Mouse (Mus musculus) mesoderm, embryonic 11.5 days (tissue): ENCODE data around the gene Nphs1.
"Not testable (repeated sequence)": the region's sequence is repeated elsewhere in the genome, so short reads cannot be mapped to it uniquely, and the experiment has no call there.

Experiments
- DNase-seq: peaks from one replicate; pipeline ENCODE4 v3.0.0-alpha.2; 2012; ENCODE audit warnings: low read depth, low spot score

Nphs1 gene

GRCm38 (mm10) chr7:30490957-30491307 lies 32.8 kb downstream of the Nphs1 start:
- DNase-seq: no peak

GRCm38 (mm10) chr7:30492765-30493164 lies 34.6 kb downstream of the Nphs1 start:
- peak; percentile 80 for DNase-seq

GRCm38 (mm10) chr7:30493401-30493931 lies 35.4 kb downstream of the Nphs1 start, which contains the start of gene Prodh2:
Gene Prodh2 (plus strand): TSS chr7:30493622.
- DNase-seq: no peak

- DNase-seq: not testable (repeated sequence)
Measured at GRCm38 (mm10) chr7:30495506-30496042, 37.5 kb downstream of the Nphs1 start.

- not testable (repeated sequence) for DNase-seq
Measured at GRCm38 (mm10) chr7:30501159-30501558, 43.0 kb downstream of the Nphs1 start.

- DNase-seq: no peak
Measured at GRCm38 (mm10) chr7:30508061-30508460, 49.9 kb downstream of the Nphs1 start.

GRCm38 (mm10) chr7:30515003-30515760 lies 57.1 kb downstream of the Nphs1 start:
- DNase-seq: no peak

- no peak for DNase-seq
Measured at GRCm38 (mm10) chr7:30518325-30518724, 60.2 kb downstream of the Nphs1 start.

- no peak for DNase-seq
Measured at GRCm38 (mm10) chr7:30520396-30520795, 62.3 kb downstream of the Nphs1 start.

GRCm38 (mm10) chr7:30520856-30521255 lies 62.7 kb downstream of the Nphs1 start:
- no peak for DNase-seq

- no peak for DNase-seq
Measured at GRCm38 (mm10) chr7:30522871-30523270, 64.8 kb downstream of the Nphs1 start.

- DNase-seq: no peak
Measured at GRCm38 (mm10) chr7:30524487-30524886, 66.4 kb downstream of the Nphs1 start.

- no peak for DNase-seq
Measured at GRCm38 (mm10) chr7:30525954-30526353, 67.8 kb downstream of the Nphs1 start.

GRCm38 (mm10) chr7:30526399-30526798 lies 68.3 kb downstream of the Nphs1 start:
- DNase-seq: no peak

GRCm38 (mm10) chr7:30526981-30527380 lies 68.9 kb downstream of the Nphs1 start:
- DNase-seq: no peak

- no peak for DNase-seq
Measured at GRCm38 (mm10) chr7:30531291-30531815, 73.2 kb downstream of the Nphs1 start.

- DNase-seq: peak; percentile 54
Measured at GRCm38 (mm10) chr7:30532931-30533330, 74.8 kb downstream of the Nphs1 start.

GRCm38 (mm10) chr7:30533941-30534632 lies 76.0 kb downstream of the Nphs1 start:
- DNase-seq: no peak

- DNase-seq: peak; percentile 99
Measured at GRCm38 (mm10) chr7:30534633-30535577, 76.8 kb downstream of the Nphs1 start, which contains the start of gene Arhgap33. Gene Arhgap33 (minus strand): TSS chr7:30535060.
